Mouse (Mus musculus) embryo, embryonic 9.5 days (tissue): Measurements from ENCODE around the gene Slc1a5.

Experiments
- DNase-seq: peaks from one replicate; pipeline ENCODE4 v3.0.0-alpha.2; 2017; ENCODE audit errors: extremely low spot score

The Slc1a5 gene

DNA sequence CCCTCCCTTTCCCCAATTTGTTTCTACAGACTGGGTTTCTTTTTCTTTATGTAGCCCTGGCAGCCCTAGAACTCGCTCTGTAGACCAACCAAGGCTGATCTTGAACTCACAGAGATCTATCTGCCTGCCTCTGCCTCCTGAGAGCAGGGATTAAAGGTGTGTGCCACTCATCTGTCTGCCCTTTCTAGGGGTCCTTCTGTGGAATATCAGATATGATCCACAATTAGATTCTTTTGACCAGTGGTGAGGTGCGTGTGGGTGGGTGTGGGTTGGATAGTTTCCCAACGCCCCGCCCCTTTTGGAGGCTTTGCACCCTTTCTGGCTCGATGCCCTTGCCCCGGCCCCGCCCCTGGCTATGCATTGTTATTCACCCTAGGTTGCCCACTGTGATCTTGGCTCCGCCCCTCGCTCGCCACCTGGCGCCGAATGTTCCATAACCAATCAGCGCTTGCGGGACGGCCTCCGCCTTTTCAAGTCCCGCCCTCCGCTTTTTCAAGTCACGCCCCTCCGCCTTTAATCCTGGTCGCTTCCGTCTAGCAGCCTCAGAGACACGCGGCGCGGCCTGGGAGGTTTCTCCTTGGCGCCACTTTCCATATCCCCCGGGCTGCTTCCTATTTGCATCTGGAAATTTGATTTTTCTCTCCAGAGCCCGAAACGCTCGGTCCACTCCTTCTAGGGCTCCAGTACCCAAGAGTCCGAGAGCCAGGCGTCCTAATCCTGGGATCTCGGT, at the start of gene Slc1a5:
Slc1a5 (plus strand) TSS at position 516 of the 730 bp plus-strand sequence.
- DNase-seq: peak; percentile 96

DNA sequence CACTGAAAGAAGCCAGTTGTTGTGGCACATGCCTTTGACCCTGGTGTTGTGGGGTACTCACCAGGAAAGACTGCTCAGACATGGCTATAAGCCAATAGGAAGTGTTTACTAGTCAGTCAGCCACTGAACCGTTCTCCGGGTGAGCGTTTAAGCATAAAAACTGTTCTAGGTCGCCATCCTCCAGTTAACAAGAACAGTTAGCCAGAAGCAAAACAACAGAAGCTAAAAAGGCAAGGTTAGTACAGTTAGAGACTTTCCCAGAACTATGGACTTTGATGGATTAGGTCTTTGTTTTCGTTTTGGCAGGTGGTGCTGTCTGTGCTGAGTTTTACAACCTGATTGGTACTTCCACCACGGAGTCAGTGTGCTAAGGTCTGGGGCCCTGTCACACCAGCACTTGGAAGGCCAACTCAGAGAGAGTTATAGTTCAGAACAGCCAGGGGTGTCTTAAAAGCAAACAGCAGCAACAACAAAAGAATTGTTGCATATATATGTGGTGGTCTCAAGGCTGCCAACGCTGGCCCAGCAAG, 49.2 kb upstream of the Slc1a5 start:
- DNase-seq: no peak

DNA sequence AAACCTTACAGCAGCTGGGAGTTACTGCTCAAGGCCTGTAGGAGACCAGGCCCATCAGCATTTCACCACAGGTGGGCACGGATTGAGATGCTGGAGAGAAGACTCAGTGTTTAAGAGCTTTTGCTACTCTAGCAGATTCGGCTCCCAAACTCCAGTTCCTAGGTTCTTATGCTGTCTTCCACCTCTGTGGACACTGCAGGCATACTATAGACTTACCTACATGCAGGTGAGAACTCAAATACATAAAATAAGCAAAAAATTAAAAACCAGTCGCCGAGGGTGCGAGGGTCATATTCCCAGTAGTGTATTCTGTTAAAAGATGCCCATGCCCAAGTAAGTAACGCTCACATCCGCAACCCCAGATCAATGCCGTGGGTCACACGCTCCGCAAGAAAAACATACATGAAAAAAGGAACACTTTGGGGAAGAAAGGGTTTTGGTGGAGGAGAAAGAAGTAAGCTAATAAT, 43.5 kb upstream of the Slc1a5 start:
- peak; percentile 29 for DNase-seq

DNA sequence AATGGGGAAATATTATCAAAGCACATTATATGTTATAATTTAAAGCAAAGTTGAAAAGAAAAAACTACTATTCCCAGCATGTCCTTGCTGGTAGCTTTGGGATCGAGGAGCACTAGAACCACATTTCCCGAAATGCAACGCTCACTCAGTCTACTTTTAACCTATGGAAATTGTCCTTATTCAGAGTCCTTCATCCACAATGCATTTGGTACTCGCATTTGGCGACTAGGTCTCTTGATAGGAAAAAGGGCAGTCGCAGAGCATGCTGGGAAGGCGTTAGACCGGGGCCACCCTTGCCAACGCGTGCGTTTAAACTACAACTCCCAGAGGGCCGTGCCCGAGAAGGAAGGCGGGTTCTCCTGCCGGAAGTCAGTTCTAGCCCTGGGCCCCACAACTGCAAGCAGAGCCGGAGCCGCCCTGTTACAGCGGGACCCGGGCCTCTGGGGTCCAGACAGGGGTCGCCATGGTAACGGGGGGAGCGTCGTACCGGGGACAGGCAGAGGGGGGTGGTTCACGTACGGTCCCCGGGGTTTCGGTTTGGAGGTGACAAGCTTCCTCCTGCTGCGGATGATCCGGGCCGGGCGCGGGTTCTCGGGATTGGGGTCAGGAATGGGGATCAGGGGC, 43.0 kb upstream of the Slc1a5 start, which contains the start of gene Ap2s1:
Ap2s1 (plus strand) TSS at position 338 of the 624 bp plus-strand sequence.
- peak; percentile 95 for DNase-seq

GRCm38 (mm10) chr7:16739056-16739604, 42.0 kb upstream of the Slc1a5 start:
- no peak for DNase-seq

DNA sequence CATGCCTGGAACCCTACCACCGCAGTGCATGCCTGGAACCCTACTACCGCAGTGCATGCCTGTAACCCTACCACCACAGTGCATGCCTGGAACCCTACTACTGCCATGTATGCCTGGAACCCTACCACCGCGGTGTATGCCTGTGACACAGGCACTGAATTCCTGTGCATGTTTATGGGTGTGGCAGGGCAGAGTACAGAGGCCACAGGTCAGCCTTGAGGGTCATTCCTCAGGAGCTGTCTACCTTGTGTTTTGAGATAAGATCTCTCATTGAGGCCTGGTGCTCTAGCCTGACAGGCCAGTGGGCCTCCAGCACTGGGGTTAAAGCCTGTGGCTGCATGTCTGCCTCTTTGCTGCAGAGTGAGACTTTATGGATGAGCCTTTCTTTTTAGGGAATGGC, 35.8 kb upstream of the Slc1a5 start:
- no peak for DNase-seq

GRCm38 (mm10) chr7:16746093-16746492, 35.0 kb upstream of the Slc1a5 start:
- DNase-seq: peak; percentile 60

GRCm38 (mm10) chr7:16747656-16748055, 33.5 kb upstream of the Slc1a5 start:
- DNase-seq: no peak

DNA sequence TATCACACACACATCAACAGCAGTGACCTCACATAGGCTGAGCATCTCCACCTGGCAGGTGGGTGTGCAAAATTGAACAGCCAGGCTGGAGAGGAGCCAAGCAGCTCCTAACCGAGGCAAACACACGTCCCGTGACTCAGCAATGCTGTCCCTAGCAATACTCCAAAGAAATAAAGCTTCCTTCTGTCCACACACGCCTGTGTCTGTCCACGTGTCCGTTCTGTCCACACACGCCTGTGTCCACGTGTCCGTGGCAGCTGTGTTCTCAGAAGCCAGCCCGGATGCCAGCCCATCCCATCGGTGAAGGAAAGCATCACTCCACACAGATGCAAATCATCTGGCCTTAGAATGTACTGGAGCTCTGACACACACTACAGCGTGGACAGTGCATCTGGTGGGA, 29.1 kb upstream of the Slc1a5 start:
- no peak for DNase-seq

GRCm38 (mm10) chr7:16755362-16756017, 25.6 kb upstream of the Slc1a5 start:
- no peak for DNase-seq

DNA sequence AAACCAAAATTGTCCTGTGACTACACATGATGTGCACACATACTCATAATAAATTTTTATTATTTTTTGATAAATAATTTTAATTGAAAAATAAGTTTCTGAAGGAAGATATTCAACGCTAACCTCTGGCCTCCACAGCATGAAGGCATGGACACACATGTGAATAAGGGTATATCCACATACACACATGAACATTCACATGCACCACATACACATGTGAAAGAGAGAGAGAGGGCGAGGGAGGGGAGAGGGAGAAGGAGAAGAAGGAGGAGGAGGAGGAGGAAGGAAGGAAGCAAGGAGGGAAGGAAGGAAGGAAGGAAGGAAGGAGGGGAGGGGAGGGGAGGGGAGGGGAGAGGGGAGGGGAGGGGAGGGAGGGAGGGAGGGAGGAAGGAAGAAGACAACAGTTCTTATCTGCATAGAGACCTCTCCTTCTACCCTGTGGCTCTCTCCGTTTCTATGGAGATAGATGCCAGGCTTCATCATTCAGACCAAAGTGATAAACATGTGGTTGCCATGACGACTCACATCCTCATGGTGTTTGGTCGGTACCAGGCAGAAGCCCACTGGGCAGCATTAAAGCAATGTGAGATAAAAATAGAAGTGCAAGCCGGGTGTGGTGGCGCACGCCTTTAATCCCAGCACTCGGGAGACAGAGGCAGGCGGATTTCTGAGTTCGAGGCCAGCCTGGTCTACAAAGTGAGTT, 22.1 kb upstream of the Slc1a5 start:
- DNase-seq: no peak

DNA sequence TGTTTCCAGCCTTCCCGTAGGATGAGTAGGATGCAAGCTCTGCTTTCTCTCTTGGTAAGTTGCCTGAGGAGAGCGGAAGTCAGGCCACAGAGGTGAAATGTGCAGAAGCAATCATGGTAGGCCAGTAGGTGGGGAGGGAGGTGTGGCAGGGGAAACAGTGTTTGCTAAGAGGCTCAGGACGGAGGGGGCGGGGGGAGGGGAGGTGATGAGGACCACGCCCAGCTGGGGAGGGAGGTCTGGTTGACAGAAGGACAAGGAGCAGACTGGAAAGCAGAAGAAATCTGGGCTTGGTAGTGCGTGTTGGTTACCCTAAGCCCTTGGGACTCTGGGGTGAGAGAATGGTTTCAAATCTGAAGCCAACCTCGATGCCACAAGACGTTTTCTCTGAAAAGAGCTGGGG, 20.8 kb upstream of the Slc1a5 start:
- DNase-seq: peak; percentile 50

- no peak for DNase-seq
Measured at GRCm38 (mm10) chr7:16761005-16761481, 20.1 kb upstream of the Slc1a5 start.

DNA sequence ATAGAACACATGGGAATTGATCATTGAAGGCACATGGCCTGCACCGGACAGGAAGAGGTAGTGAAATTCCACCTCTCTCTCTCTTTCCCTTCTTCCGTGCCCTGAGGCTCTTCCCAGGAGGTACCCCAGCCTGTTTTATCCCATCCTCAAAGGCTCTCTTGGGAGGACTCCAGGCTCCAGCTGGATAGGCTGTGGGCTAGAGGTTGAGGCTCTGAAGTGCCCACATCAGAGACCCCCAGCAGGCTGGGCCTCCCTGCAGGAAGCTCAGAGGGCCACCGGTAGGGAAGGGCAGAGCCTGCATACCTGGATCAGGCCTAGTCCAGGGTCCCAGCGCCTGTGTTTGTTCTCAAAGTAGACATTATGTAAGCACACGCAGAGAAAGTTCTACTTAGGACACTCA, 19.5 kb upstream of the Slc1a5 start:
- no peak for DNase-seq

DNA sequence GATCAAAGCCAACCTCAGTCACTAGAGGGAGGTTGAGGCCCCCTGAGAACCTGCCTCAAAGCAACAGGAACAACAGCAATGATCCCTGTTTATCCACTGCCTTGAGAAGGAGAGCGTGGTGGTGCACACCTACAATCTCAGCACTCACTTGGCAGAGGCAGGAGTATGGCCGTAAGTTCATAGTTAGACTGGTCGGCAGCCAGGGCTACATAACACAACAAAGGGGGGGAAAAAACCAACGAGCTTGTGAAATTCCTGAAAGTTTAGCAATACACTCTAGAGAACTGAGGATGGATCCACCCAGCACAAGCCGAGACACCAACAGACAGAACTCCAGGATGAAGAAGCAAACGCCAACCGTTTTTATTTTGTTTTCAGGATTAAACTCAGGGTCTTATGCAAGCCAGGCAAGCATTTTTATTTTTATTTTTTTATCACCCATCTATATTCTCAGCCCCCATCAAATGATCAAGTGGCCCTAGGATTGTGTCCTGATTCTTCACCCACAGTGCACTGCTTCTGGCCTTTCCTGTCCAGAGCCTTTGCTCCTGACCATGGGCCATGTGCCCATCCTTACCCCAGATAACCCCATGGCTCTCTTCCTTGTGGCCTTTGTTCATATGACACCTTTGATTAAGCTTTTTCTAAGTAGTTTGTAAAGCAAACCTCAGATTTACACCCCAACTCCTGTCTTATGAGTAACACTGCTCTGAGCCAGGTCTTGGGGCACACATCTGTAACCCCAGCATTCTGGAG, 17.5 kb upstream of the Slc1a5 start:
- DNase-seq: no peak

DNA sequence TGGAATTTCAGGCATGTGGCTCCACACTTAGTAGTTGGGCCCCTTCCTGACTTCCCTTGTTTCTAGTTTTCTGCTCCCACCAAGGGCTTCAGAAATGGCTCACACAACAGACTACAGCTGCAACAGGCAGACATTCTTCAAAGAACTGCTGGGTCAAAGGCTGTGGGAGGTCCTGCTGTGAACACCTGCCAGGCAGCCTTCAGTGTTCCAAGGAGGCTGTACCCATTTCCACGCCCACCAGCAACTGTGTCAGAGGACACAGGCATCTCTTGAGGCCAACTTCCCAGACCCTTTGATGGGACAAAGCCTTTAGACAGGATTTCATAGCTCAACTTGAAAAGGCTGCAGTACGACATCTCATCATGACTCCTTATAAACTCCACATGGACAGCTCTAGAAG, 14.7 kb upstream of the Slc1a5 start:
- no peak for DNase-seq

DNA sequence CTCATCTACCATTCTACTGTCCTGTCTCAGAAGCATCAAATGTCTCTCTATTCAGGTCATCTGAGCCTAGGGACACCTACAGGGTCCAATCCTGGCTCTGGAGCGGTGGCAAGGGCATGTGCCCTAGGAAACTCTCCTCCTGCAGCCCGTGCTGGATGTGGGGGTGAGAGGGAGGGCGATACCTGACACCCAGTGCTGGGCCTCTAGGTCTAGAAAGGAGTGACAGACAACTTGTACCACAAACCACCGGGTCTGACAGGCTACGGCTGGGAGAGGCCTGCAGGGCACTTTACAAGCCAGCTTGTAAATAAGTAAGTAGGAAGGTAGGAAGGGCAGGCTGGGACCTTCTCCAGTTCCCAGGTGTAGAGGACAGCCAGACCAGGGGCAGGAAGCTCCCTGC, 5.3 kb upstream of the Slc1a5 start:
- DNase-seq: no peak

DNA sequence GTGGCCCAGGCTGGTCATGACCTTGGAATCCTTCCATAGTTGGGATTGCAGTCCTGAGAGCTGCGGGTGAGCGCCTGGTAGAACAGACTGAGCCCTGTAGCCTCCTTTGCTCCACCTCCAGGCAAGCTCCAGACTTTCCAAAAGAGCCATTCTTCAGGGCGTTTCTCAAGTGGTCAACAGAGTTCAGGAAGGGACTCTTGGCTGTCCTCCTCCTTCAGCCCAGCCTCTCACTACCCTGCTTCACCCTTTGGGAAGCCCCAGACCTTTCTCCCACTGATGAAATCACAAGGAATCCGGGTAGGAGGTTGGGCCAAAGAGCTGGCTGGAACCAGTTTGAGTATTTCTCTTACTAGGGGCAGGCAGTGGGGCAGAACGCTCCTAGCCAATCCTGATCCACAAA, 1.1 kb upstream of the Slc1a5 start:
- DNase-seq: no peak

DNA sequence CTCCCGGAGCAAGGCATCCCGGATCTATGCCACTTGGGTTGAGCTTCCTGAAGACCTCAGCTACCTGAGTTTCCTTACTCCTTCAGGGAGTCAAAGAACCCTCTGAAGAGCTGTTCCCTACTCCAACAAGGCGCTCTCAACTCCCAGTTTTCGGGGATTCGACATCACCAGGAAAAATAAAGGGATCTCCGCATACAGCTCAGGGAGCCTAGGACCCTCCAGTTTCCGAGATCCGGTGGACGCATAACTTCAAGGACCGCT, 345 bp downstream of the Slc1a5 start:
- no peak for DNase-seq

DNA sequence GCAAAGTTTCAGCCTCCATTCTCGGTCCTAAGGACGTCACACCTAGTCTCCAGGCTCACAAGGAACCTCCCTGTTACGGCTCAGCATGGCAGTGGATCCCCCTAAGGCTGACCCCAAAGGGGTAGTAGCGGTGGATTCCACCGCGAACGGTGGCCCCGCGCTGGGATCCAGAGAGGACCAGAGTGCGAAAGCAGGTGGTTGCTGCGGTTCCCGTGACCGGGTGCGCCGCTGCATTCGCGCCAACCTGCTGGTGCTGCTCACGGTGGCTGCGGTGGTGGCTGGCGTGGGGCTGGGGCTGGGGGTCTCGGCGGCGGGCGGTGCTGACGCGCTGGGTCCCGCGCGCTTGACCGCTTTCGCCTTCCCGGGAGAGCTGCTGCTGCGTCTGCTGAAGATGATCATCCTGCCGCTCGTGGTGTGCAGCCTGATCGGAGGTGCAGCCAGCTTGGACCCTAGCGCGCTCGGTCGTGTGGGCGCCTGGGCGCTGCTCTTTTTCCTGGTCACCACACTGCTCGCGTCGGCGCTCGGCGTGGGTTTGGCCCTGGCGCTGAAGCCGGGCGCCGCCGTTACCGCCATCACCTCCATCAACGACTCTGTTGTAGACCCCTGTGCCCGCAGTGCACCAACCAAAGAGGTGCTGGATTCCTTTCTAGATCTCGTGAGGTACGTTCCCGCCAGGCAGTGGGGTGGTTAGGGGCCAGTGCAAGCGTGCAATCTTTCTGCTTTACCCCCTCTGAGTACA, 845 bp downstream of the Slc1a5 start:
- DNase-seq: peak; percentile 56
